9 mouse cellular contexts compared by ENCODE assay signal in the genomic region with DNA sequence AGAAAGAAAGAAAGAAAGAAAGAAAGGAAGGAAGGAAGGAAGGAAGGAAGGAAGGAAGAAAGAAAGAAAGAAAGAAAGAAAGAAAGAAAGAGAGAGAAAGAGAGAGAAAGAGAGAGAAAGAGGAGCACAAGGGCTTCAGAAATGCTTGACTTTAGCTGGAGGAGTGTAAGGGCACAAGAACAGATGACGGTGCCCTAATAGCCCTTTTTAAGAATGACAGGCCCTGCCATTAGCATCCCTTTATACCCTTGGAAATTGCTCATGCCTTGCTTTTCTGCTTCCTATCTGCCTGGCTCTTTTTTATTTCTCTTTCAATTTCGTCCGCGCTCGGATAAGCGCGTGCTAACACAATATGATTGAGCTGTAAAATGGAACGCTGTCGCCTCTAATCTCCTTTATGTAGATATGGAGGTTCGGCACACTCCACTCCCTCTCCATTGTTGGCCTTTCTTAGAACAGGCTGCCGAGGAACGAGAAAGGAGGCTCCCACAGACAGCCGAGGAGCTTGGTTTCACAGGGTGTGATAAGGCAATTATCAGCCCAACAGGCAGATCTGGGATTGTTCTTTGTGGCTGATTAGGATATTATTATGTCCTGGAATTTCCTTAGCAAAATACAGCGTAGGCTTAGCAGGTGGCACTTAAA.
DNase-seq lines count a peak whose midpoint lies in the region; ATAC-seq and TF ChIP-seq lines count a peak whose summit lies in the region.
"Had no signal": no experiment of that assay in that cellular context is flagged by ENCODE, and none has a peak within 500 bp of the region (broad histone marks: within the 10 kb centered on the region; RNA-seq: fewer than 3 reads in every experiment).

No protein-coding gene starts in this region.

- no peaks in the 10 kb centered on the region for H3K27me3 ChIP-seq in intestine, embryonic 15.5 days (replicated peaks)
- peaks cover 5% of the 10 kb centered on the region; the same call in 1 of the 2 replicates for H3K27me3 ChIP-seq in neural tube, embryonic 13.5 days

- TF ChIP-seq CTCF in left cerebral cortex, adult 2 months (IDR thresholded peaks at IDR 0.05) = no peak

- peak overlapping the region; percentile 33 for H3K4me2 ChIP-seq in intestine, embryonic 15.5 days (replicated peaks)
- H3K4me2 ChIP-seq in neural tube, embryonic 13.5 days = peak overlapping the region; percentile 40

- ATAC-seq in intestine, embryonic 15.5 days = peak; percentile 63
- ATAC-seq in neural tube, embryonic 13.5 days (ENCODE audit: low read depth) = no peak

- DNase-seq in left cerebral cortex, adult 2 months (ENCODE audit: extremely low spot score in 1 of 2, low spot score in 2 of 2) = peak in 1 of 2 experiments; percentile 13
- DNase-seq in left cerebral cortex, postnatal 14 days (ENCODE audit: low spot score in 2 of 2) = no peak
- DNase-seq in embryo, embryonic 9.5 days (ENCODE audit: extremely low spot score) = peak; percentile 10
- DNase-seq in kidney, adult 8-10 months = no peak
- DNase-seq in testis, postnatal 14 days (ENCODE audit: low spot score) = no peak
- DNase-seq in left cerebral cortex, adult 11 months (ENCODE audit: low spot score) = no peak

- H3K9ac ChIP-seq in intestine, embryonic 15.5 days = no peak overlapping the region
- peak overlapping the region; percentile 6; the same call in 1 of the 2 replicates for H3K9ac ChIP-seq in neural tube, embryonic 13.5 days

- no peaks in the 10 kb centered on the region for H3K4me1 ChIP-seq in intestine, embryonic 15.5 days (replicated peaks)
- peaks cover 19% of the 10 kb centered on the region for H3K4me1 ChIP-seq in neural tube, embryonic 13.5 days (replicated peaks)

- 56% methylated on average over 14 of the region's 14 CpGs for WGBS in intestine, embryonic 15.5 days
- WGBS in neural tube, embryonic 13.5 days = 21% methylated on average over 14 of the region's 14 CpGs

- no peaks in the 10 kb centered on the region for H3K9me3 ChIP-seq in intestine, embryonic 15.5 days
- no peaks in the 10 kb centered on the region for H3K9me3 ChIP-seq in neural tube, embryonic 13.5 days

- H3K27ac ChIP-seq in left cerebral cortex, adult 2 months = no peak overlapping the region
- H3K27ac ChIP-seq in intestine, embryonic 15.5 days = no peak overlapping the region
- no peak overlapping the region for H3K27ac ChIP-seq in neural tube, embryonic 13.5 days (replicated peaks)

- intact Hi-C loops in left cerebral cortex, adult 2 months (cut with DNase I) = no loop called here
- intact Hi-C loops in left cerebral cortex, postnatal 14 days (cut with DNase I) = no loop called here

- no peaks in the 10 kb centered on the region for H3K36me3 ChIP-seq in intestine, embryonic 15.5 days
- H3K36me3 ChIP-seq in neural tube, embryonic 13.5 days = no peaks in the 10 kb centered on the region
- H3K36me3 ChIP-seq: G1E had no signal

- peak overlapping the region; percentile 42 for H3K4me3 ChIP-seq in left cerebral cortex, adult 2 months
- H3K4me3 ChIP-seq in intestine, embryonic 15.5 days (replicated peaks) = no peak overlapping the region; the same call in 1 of the 2 replicates
- H3K4me3 ChIP-seq in neural tube, embryonic 13.5 days = no peak overlapping the region
